Mouse (Mus musculus) hindbrain, embryonic 16.5 days (tissue): ENCODE measurements around the gene Zfyve28. TPM values are rescaled to one million over a fixed set of nuclear protein-coding genes. Genes with fewer than 3 reads are reported as not detected.
A peak's percentile ranks its signal among the peaks of the same experiment; 100 is the strongest.

ENCODE experiments used
- ATAC-seq: fragments of 200-750 bp; cut with Nextera tagmentation; 2 replicates; pipeline ENCODE4 v1.8.0; 2017; ENCODE audit warnings: moderate TSS enrichment, moderate library complexity
- H3K27ac ChIP-seq: fragments of 300-500 bp; sonication (generic); 2 replicates; pipeline ENCODE4 v1.5.1; 2014; ENCODE audit warnings: low read depth, mild to moderate bottlenecking, control low read depth, low read length, moderate library complexity
- H3K27me3 ChIP-seq: fragments of 300-500 bp; sonication (generic); replicated peaks from 2 replicates; pipeline ENCODE4 v1.6.1; 2014; ENCODE audit warnings: low read length; ENCODE audit not compliant: control insufficient read depth, insufficient read depth
- H3K36me3 ChIP-seq: fragments of 300-500 bp; sonication (generic); 2 replicates; pipeline ENCODE4 v1.6.1; 2014; ENCODE audit warnings: mild to moderate bottlenecking, low read length, moderate library complexity, mixed read lengths; ENCODE audit not compliant: control insufficient read depth, insufficient read depth
- H3K4me1 ChIP-seq: fragments of 300-500 bp; sonication (generic); 2 replicates; pipeline ENCODE4 v1.6.1; 2014; ENCODE audit warnings: low read depth, low read length; ENCODE audit not compliant: control insufficient read depth, insufficient read depth
- H3K4me2 ChIP-seq: fragments of 300-500 bp; sonication (generic); 2 replicates; pipeline ENCODE4 v1.6.1; 2014; ENCODE audit warnings: mild to moderate bottlenecking, low read length, control low read depth, moderate library complexity
- H3K4me3 ChIP-seq: fragments of 300-500 bp; sonication (generic); 2 replicates; pipeline ENCODE4 v1.5.1; 2014; ENCODE audit warnings: mild to moderate bottlenecking, low read length, control low read depth, moderate library complexity
- H3K9ac ChIP-seq: fragments of 300-500 bp; sonication (generic); 2 replicates; pipeline ENCODE4 v1.6.1; 2014; ENCODE audit warnings: low read depth, mild to moderate bottlenecking, control low read depth, low read length, moderate library complexity
- H3K9me3 ChIP-seq: fragments of 300-500 bp; sonication (generic); 2 replicates; pipeline ENCODE4 v1.6.1; 2014; ENCODE audit warnings: mild to moderate bottlenecking, low read length, moderate library complexity; ENCODE audit not compliant: control insufficient read depth
- WGBS: fragments of 180-500 bp; shearing (Covaris S2); extraction: QIAGEN DNeasy Blood & Tissue Kit; methylation state at CpG from one replicate; pipeline ENCODE4 v1.1.7; 2014; 5-methylcytosine and 5-hydroxymethylcytosine counted together
- polyA plus RNA-seq: library from polyadenylated mRNA; unstranded; fragments of >200 nt; fragmentation: Nextera tagmentation; extraction: Ambion mirVana; gene quantifications from 2 replicates; pipeline ENCODE4 v1.2.1, GENCODE M21; 2015

Gene Zfyve28
- polyA plus RNA-seq, 1 experiment from 2014 or later = 4.6 TPM

GRCm38 (mm10) chr5:34213659-34214058 is 74.6 kb downstream of the Zfyve28 start:
- no peaks in the 10 kb centered on the region for H3K4me1 ChIP-seq
- H3K27ac ChIP-seq = no peak overlapping the region
- H3K4me2 ChIP-seq = no peak overlapping the region
- H3K36me3 ChIP-seq = no peaks in the 10 kb centered on the region
- no peak overlapping the region for H3K4me3 ChIP-seq
- H3K9ac ChIP-seq = no peak overlapping the region
- WGBS = 76% methylated on average over 8 of the region's 8 CpGs
- H3K9me3 ChIP-seq = no peaks in the 10 kb centered on the region
- ATAC-seq = no peak
- H3K27me3 ChIP-seq = no peaks in the 10 kb centered on the region

- H3K9me3 ChIP-seq = no peaks in the 10 kb centered on the region
- peak; percentile 50 for ATAC-seq
- H3K4me2 ChIP-seq = no peak overlapping the region
- WGBS = 0% methylated on average over 1 of the region's 1 CpGs
- no peak overlapping the region for H3K27ac ChIP-seq
- no peaks in the 10 kb centered on the region for H3K36me3 ChIP-seq
- H3K27me3 ChIP-seq = no peaks in the 10 kb centered on the region
- no peak overlapping the region for H3K9ac ChIP-seq
- no peaks in the 10 kb centered on the region for H3K4me1 ChIP-seq
- no peak overlapping the region for H3K4me3 ChIP-seq
Measured at GRCm38 (mm10) chr5:34210279-34210678, 78.0 kb downstream of the Zfyve28 start.

GRCm38 (mm10) chr5:34207503-34207902 is 80.7 kb downstream of the Zfyve28 start:
- Histone ChIP-seq H3K4me1 (no peaks in the 10 kb centered on the region), H3K4me2 (no peak overlapping the region), H3K27ac (no peak overlapping the region), H3K9me3 (no peaks in the 10 kb centered on the region), H3K4me3 (no peak overlapping the region), H3K36me3 (no peaks in the 10 kb centered on the region), H3K9ac (no peak overlapping the region), H3K27me3 (no peaks in the 10 kb centered on the region)
- 63% methylated on average over 3 of the region's 3 CpGs for WGBS
- ATAC-seq = no peak

GRCm38 (mm10) chr5:34205788-34206187 is 82.5 kb downstream of the Zfyve28 start:
- no peak overlapping the region for H3K4me3 ChIP-seq
- H3K27me3 ChIP-seq = no peaks in the 10 kb centered on the region
- H3K9ac ChIP-seq = no peak overlapping the region
- no peak overlapping the region for H3K4me2 ChIP-seq
- H3K9me3 ChIP-seq = no peaks in the 10 kb centered on the region
- no peaks in the 10 kb centered on the region for H3K4me1 ChIP-seq
- H3K36me3 ChIP-seq = no peaks in the 10 kb centered on the region
- no peak overlapping the region for H3K27ac ChIP-seq
- 65% methylated on average over 2 of the region's 2 CpGs for WGBS
- no peak for ATAC-seq

- no peak for ATAC-seq
- Histone ChIP-seq H3K9me3 (no peaks in the 10 kb centered on the region), H3K4me1 (no peaks in the 10 kb centered on the region), H3K27ac (no peak overlapping the region), H3K4me2 (no peak overlapping the region), H3K36me3 (no peaks in the 10 kb centered on the region), H3K9ac (no peak overlapping the region), H3K4me3 (no peak overlapping the region), H3K27me3 (no peaks in the 10 kb centered on the region)
- 83% methylated on average over 2 of the region's 2 CpGs for WGBS
Measured at GRCm38 (mm10) chr5:34204911-34205310, 83.3 kb downstream of the Zfyve28 start.

GRCm38 (mm10) chr5:34202006-34202405 is 86.2 kb downstream of the Zfyve28 start:
- no peaks in the 10 kb centered on the region for H3K27me3 ChIP-seq
- WGBS = 75% methylated on average over 4 of the region's 4 CpGs
- no peaks in the 10 kb centered on the region for H3K4me1 ChIP-seq
- H3K9ac ChIP-seq = no peak overlapping the region
- no peaks in the 10 kb centered on the region for H3K9me3 ChIP-seq
- ATAC-seq = no peak
- no peak overlapping the region for H3K4me3 ChIP-seq
- H3K27ac ChIP-seq = no peak overlapping the region
- no peak overlapping the region for H3K4me2 ChIP-seq
- H3K36me3 ChIP-seq = no peaks in the 10 kb centered on the region

GRCm38 (mm10) chr5:34201396-34201795 is 86.9 kb downstream of the Zfyve28 start:
- no peaks in the 10 kb centered on the region for H3K27me3 ChIP-seq
- no peak overlapping the region for H3K27ac ChIP-seq
- no peak for ATAC-seq
- no peak overlapping the region for H3K9ac ChIP-seq
- 70% methylated on average over 2 of the region's 2 CpGs for WGBS
- H3K4me3 ChIP-seq = no peak overlapping the region
- no peaks in the 10 kb centered on the region for H3K9me3 ChIP-seq
- H3K4me2 ChIP-seq = no peak overlapping the region
- H3K36me3 ChIP-seq = no peaks in the 10 kb centered on the region
- H3K4me1 ChIP-seq = no peaks in the 10 kb centered on the region

GRCm38 (mm10) chr5:34198615-34199014 is 89.6 kb downstream of the Zfyve28 start:
- Histone ChIP-seq H3K27ac (no peak overlapping the region), H3K4me1 (no peaks in the 10 kb centered on the region), H3K9ac (no peak overlapping the region), H3K9me3 (no peaks in the 10 kb centered on the region), H3K36me3 (no peaks in the 10 kb centered on the region), H3K4me2 (no peak overlapping the region), H3K4me3 (no peak overlapping the region), H3K27me3 (no peaks in the 10 kb centered on the region)
- no peak for ATAC-seq
- WGBS = 92% methylated on average over 6 of the region's 6 CpGs

GRCm38 (mm10) chr5:34197243-34197642 is 91.0 kb downstream of the Zfyve28 start:
- Histone ChIP-seq H3K36me3 (no peaks in the 10 kb centered on the region), H3K27me3 (no peaks in the 10 kb centered on the region), H3K4me3 (no peak overlapping the region), H3K27ac (no peak overlapping the region), H3K4me2 (no peak overlapping the region), H3K4me1 (no peaks in the 10 kb centered on the region), H3K9me3 (no peaks in the 10 kb centered on the region), H3K9ac (no peak overlapping the region)
- ATAC-seq = peak; percentile 58; the same call in 1 of the 2 replicates
- 70% methylated on average over 4 of the region's 4 CpGs for WGBS

GRCm38 (mm10) chr5:34196423-34196822 is 91.8 kb downstream of the Zfyve28 start:
- 79% methylated on average over 7 of the region's 7 CpGs for WGBS
- Histone ChIP-seq H3K36me3 (no peaks in the 10 kb centered on the region), H3K27me3 (no peaks in the 10 kb centered on the region), H3K27ac (no peak overlapping the region), H3K4me3 (no peak overlapping the region), H3K4me2 (no peak overlapping the region), H3K9ac (no peak overlapping the region), H3K9me3 (no peaks in the 10 kb centered on the region), H3K4me1 (no peaks in the 10 kb centered on the region)
- no peak for ATAC-seq
